Mouse (Mus musculus): ENCODE data around the gene Psmd12. TPM values are rescaled to one million over a fixed set of nuclear protein-coding genes. Genes with fewer than 3 reads are reported as not detected.

Psmd12 gene
- total and polyA plus RNA-seq, 3 experiments = 139 to 437 (median 149) TPM

- Histone ChIP-seq H3K9me3 (replicated peaks; ENCODE audit: insufficient read depth, low read length) (no peaks in the 10 kb centered on the region), H3K9ac (ENCODE audit: control insufficient read depth, low read depth, low read length, poor library complexity, severe bottlenecking) (no peak overlapping the region), H3K27me3 (ENCODE audit: control insufficient read depth in 1 of 2, insufficient read depth in 2 of 2, low read length in 2 of 2) (no peaks in the 10 kb centered on the region), H3K79me2 (ENCODE audit: control insufficient read depth, insufficient read depth, low read length, poor library complexity) (peaks cover 40% of the 10 kb centered on the region), H3K4me1 (ENCODE audit: control insufficient read depth in 1 of 2, insufficient read depth in 2 of 2, low read length in 2 of 2) (peaks cover 0 to 6% of the 10 kb centered on the region in 2 experiments; a peak in 3 of 4 replicates), H3K36me3 (ENCODE audit: control insufficient read depth in 1 of 2, insufficient read depth in 2 of 2, low read length in 2 of 2) (peaks cover 0 to 8% of the 10 kb centered on the region in 2 experiments; a peak in 2 of 4 replicates), H3K27ac (ENCODE audit: control insufficient read depth, low read depth, low read length) (no peak overlapping the region), H3K4me3 (ENCODE audit: control insufficient read depth in 1 of 2, insufficient read depth in 1 of 2, low read depth in 2 of 2, low read length in 2 of 2) (no peak overlapping the region)
- no peak for DNase-seq (ENCODE audit: low read depth, low spot score)
- TF ChIP-seq MEF2A (IDR thresholded peaks at IDR 0.05; ENCODE audit: extremely low read depth, insufficient replicate concordance, low read depth, low read length, poor library complexity, severe bottlenecking) = no peak
- no peak for TF ChIP-seq GABPA (IDR thresholded peaks at IDR 0.05; ENCODE audit: low read depth, low read length)
- no peak for TF ChIP-seq TCF12 (IDR thresholded peaks at IDR 0.05; ENCODE audit: low read depth, low read length)
- TF ChIP-seq POLR2A (IDR thresholded peaks at IDR 0.05; ENCODE audit: control insufficient read depth in 1 of 2, insufficient read depth in 1 of 2, low read depth in 1 of 2, low read length in 2 of 2, poor library complexity in 1 of 2) = no peak
- TF ChIP-seq TBP (IDR thresholded peaks at IDR 0.05; ENCODE audit: low read depth, low read length) = no peak
- no peak for TF ChIP-seq EP300 (IDR thresholded peaks at IDR 0.05; ENCODE audit: low read depth in 1 of 2, low read length in 2 of 2)
- TF ChIP-seq NELFE (IDR thresholded peaks at IDR 0.05; ENCODE audit: low read depth, low read length) = no peak
- TF ChIP-seq MAX (IDR thresholded peaks at IDR 0.05; ENCODE audit: low read length) = no peak
- no peak for TF ChIP-seq CHD2 (IDR thresholded peaks at IDR 0.05; ENCODE audit: low read length)
- no peak for TF ChIP-seq JUND (IDR thresholded peaks at IDR 0.05; ENCODE audit: low read depth, low read length)
- no peak for TF ChIP-seq ZMIZ1 (IDR thresholded peaks at IDR 0.05; ENCODE audit: low read depth, low read length)
- TF ChIP-seq ZKSCAN1 (IDR thresholded peaks at IDR 0.05; ENCODE audit: low read depth, low read length) = no peak
- TF ChIP-seq CHD1 (IDR thresholded peaks at IDR 0.05; ENCODE audit: low read depth, low read length) = no peak
- no peak for TF ChIP-seq MAFK (IDR thresholded peaks at IDR 0.05; ENCODE audit: borderline replicate concordance, low read depth, low read length)
- no peak for TF ChIP-seq MAZ (IDR thresholded peaks at IDR 0.05; ENCODE audit: low read depth, low read length)
- no peak for TF ChIP-seq RCOR1 (IDR thresholded peaks at IDR 0.05; ENCODE audit: low read depth, low read length)
These were observed 43.4 kb upstream of the Psmd12 start for GRCm38 (mm10) chr11:107435776-107436449.

GRCm38 (mm10) chr11:107437723-107438122, 41.6 kb upstream of the Psmd12 start:
- no peak overlapping the region for H3K4me3 ChIP-seq (ENCODE audit: control insufficient read depth in 1 of 2, insufficient read depth in 1 of 2, low read depth in 2 of 2, low read length in 2 of 2)
- no peak overlapping the region for H3K27ac ChIP-seq (ENCODE audit: control insufficient read depth, low read depth, low read length)
- no peak overlapping the region for H3K9ac ChIP-seq (ENCODE audit: control insufficient read depth, low read depth, low read length, poor library complexity, severe bottlenecking)
- H3K27me3 ChIP-seq (ENCODE audit: control insufficient read depth in 1 of 2, insufficient read depth in 2 of 2, low read length in 2 of 2) = no peaks in the 10 kb centered on the region
- H3K4me1 ChIP-seq (ENCODE audit: control insufficient read depth in 1 of 2, insufficient read depth in 2 of 2, low read length in 2 of 2) = peaks cover 0 to 3% of the 10 kb centered on the region in 2 experiments; a peak in 1 of 4 replicates
- H3K9me3 ChIP-seq (replicated peaks; ENCODE audit: insufficient read depth, low read length) = no peaks in the 10 kb centered on the region
- no peak for DNase-seq (ENCODE audit: low read depth, low spot score)
- TF ChIP-seq MAFK (IDR thresholded peaks at IDR 0.05; ENCODE audit: borderline replicate concordance, low read depth, low read length) = no peak
- no peak for TF ChIP-seq SIN3A (IDR thresholded peaks at IDR 0.05; ENCODE audit: low read length)
- TF ChIP-seq EP300 (IDR thresholded peaks at IDR 0.05; ENCODE audit: low read depth in 1 of 2, low read length in 2 of 2) = no peak
- TF ChIP-seq POLR2AphosphoS5 (IDR thresholded peaks at IDR 0.05; ENCODE audit: borderline replicate concordance, low read depth, low read length) = no peak
- TF ChIP-seq ELF1 (IDR thresholded peaks at IDR 0.05; ENCODE audit: low read depth, low read length) = no peak
- TF ChIP-seq USF1 (IDR thresholded peaks at IDR 0.05; ENCODE audit: low read depth, low read length) = no peak
- no peak for TF ChIP-seq UBTF (IDR thresholded peaks at IDR 0.05; ENCODE audit: borderline replicate concordance, insufficient read depth, low read depth, low read length)
- no peak for TF ChIP-seq MEF2A (IDR thresholded peaks at IDR 0.05; ENCODE audit: extremely low read depth, insufficient replicate concordance, low read depth, low read length, poor library complexity, severe bottlenecking)
- TF ChIP-seq TAL1 (IDR thresholded peaks at IDR 0.05; ENCODE audit: low read length) = no peak
- TF ChIP-seq USF2 (IDR thresholded peaks at IDR 0.05; ENCODE audit: borderline replicate concordance in 1 of 2, insufficient read depth in 1 of 2, low read depth in 1 of 2, low read length in 2 of 2) = no peak
- TF ChIP-seq MYB (IDR thresholded peaks at IDR 0.05; ENCODE audit: low read depth, low read length) = no peak
- no peaks in the 10 kb centered on the region; a peak in 1 of 4 replicates for H3K36me3 ChIP-seq (ENCODE audit: control insufficient read depth in 1 of 2, insufficient read depth in 2 of 2, low read length in 2 of 2)
- peaks cover 44% of the 10 kb centered on the region for H3K79me2 ChIP-seq (ENCODE audit: control insufficient read depth, insufficient read depth, low read length, poor library complexity)
